Mouse (Mus musculus): ENCODE results near the gene Pias1.

- TF ChIP-seq CTCF (IDR thresholded peaks at IDR 0.05; ENCODE audit: control insufficient read depth, insufficient read depth, low read length) (no peak), POLR2A (IDR thresholded peaks at IDR 0.05; ENCODE audit: borderline replicate concordance, control insufficient read depth, low read depth, low read length) (no peak)
Observed at GRCm38 (mm10) chr9:62860866-62861265, 126.9 kb downstream of the Pias1 start.
